Mouse (Mus musculus): Measurements from ENCODE around the gene Gjb3.

- no peak for TF ChIP-seq GATA1 (IDR thresholded peaks at IDR 0.05; ENCODE audit: borderline replicate concordance, low read length)
- TF ChIP-seq CTCF (IDR thresholded peaks at IDR 0.05; ENCODE audit: low read depth, low read length): no peak
- no peak for TF ChIP-seq GATA2 (IDR thresholded peaks at IDR 0.05; ENCODE audit: borderline replicate concordance, low read depth, low read length)
- TF ChIP-seq POLR2AphosphoS5 (IDR thresholded peaks at IDR 0.05; ENCODE audit: insufficient replicate concordance, low read depth, low read length): no peak
These were observed 31.9 kb upstream of the Gjb3 start for GRCm38 (mm10) chr4:127362520-127362919.
